Mouse (Mus musculus): ENCODE results near the gene Gm38655. TPM values are rescaled to one million over a fixed set of nuclear protein-coding genes. Genes with fewer than 3 reads are reported as not detected.
"Not testable (repeated sequence)": the region's sequence is repeated elsewhere in the genome, so short reads cannot be mapped to it uniquely, and the experiment has no call there.

Gene Gm38655
- not detected in 2 replicates for polyA plus RNA-seq (2012; ENCODE audit: insufficient read depth, insufficient read length, missing spikeins)

DNA sequence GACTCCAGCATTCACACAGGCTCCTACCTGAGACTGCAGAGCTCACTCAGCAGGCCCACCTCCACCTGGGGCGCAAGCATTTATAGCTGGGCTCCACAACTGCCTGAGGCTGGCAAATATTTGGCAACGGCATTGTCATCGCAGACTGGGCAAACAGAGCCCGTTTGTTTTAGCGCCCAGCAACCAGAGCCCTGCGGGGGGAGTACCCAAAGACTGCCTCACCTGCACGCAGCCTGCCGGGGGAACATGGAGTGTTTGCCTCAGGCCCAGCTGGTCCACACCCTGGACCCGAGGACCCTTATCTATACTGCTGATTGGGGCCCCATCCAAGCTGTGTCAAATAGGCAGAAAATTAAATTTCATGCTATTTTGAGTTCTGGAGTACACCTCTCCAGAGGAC, at the start of gene Gm38655:
Gene Gm38655 (minus strand): TSS at position 61 of the 400 bp plus-strand sequence.
- H3K4me1 ChIP-seq (ENCODE audit: control insufficient read depth, insufficient read depth, insufficient read length, low read length) = no peaks in the 10 kb centered on the region
- H3K4me3 ChIP-seq (ENCODE audit: insufficient read depth, low read depth, low read length) = no peak within 1 kb of the TSS
- no peak within 1 kb of the TSS for H3K27ac ChIP-seq (replicated peaks; ENCODE audit: low read depth, low read length)

DNA sequence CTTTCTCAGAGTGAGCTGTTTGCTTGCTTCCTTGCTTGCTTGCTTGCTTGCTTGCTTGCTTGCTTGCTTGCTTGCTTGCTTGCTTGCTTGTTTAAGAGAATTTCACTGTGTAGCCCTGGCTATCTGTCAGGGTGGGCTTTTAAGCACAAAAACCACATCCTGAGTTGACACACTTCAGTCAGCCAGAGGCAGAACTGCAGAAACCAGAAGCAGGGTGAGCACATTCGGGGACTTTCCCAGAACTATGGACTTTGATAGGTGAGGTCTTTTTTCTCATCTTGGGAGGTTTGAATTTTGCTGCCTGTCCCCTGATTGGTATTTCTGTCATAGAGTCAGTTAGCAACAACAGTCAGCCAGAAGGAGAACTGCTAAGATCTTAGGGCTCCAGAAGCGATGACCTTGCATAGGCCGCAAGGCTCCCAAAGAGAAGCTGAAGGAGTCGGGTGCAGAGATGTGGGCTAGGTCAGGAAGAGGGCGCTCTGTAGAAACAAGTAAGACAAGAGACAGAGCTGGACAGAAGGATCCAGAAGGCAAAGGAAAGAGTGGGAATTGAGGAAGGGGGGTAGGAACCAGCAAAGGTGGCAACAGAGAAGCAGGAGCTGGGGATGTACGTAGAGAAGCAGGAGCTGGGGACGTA, 49.4 kb upstream of the Gm38655 start:
- Histone ChIP-seq H3K4me1 (ENCODE audit: control insufficient read depth, insufficient read depth, insufficient read length, low read length) (0 out of 2 replicates have a peak, but pooled peaks cover 6% of the 10 kb centered on the region), H3K4me3 (ENCODE audit: insufficient read depth, low read depth, low read length) (no peak overlapping the region), H3K27ac (replicated peaks; ENCODE audit: low read depth, low read length) (no peak overlapping the region)

DNA sequence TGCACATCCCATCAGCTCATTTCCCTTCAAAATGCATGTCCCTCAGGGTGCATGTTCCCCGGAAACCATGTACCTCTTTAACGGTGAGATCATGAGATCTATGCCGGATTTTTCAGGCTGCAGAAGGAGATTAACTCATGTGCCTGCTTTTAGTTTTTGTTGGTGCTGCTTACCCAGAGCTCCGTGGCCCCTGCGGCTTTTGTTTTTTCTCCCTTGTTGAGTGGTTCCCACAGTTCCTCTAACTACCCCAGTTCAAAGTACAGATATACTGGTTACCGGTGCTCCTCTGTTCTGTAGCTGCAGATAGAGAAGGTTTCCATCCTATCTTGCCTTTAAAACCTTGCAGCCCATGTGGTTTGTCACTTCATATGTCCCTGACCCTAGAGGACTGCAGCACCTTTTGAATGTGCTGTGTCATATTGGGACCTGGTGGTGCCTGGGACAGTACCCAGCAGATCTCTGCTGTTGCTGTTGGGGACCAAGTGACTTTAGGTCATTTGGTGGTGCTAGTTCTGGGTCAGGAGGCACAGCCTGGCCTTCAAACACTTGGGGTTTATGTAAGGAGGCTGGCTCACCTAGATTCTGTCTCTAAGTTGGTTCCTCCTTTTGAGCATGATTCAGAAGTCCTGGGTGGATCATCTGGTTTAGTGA, 47.8 kb upstream of the Gm38655 start:
- Histone ChIP-seq H3K4me3 (ENCODE audit: insufficient read depth, low read depth, low read length) (no peak overlapping the region), H3K4me1 (ENCODE audit: control insufficient read depth, insufficient read depth, insufficient read length, low read length) (0 out of 2 replicates have a peak, but pooled peaks cover 6% of the 10 kb centered on the region), H3K27ac (replicated peaks; ENCODE audit: low read depth, low read length) (no peak overlapping the region)

DNA sequence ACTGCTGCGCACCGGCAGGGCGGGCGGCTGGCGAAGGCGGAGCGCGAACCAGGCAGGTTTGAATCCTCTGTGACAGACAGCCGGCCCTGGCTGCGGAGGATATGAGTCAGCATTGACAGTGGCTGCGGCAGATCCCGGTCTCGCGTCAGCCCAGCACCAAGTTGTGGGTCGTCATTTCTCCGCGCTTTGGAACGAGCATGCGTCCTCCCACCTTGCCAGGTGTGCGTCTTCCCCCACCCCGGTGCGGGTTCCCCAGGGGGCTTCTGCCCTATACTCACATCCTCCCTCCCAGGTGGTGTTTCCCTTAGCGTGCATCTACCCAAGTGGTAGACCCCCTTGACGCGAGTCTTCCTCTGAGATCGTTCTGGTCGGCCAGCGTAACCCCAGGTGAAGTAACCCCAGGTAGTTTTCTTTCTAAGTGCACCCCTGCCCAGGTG, 47.3 kb upstream of the Gm38655 start:
- not testable (repeated sequence) for H3K4me1 ChIP-seq (ENCODE audit: control insufficient read depth, insufficient read depth, insufficient read length, low read length); H3K27ac ChIP-seq (replicated peaks; ENCODE audit: low read depth, low read length); H3K4me3 ChIP-seq (ENCODE audit: insufficient read depth, low read depth, low read length)

DNA sequence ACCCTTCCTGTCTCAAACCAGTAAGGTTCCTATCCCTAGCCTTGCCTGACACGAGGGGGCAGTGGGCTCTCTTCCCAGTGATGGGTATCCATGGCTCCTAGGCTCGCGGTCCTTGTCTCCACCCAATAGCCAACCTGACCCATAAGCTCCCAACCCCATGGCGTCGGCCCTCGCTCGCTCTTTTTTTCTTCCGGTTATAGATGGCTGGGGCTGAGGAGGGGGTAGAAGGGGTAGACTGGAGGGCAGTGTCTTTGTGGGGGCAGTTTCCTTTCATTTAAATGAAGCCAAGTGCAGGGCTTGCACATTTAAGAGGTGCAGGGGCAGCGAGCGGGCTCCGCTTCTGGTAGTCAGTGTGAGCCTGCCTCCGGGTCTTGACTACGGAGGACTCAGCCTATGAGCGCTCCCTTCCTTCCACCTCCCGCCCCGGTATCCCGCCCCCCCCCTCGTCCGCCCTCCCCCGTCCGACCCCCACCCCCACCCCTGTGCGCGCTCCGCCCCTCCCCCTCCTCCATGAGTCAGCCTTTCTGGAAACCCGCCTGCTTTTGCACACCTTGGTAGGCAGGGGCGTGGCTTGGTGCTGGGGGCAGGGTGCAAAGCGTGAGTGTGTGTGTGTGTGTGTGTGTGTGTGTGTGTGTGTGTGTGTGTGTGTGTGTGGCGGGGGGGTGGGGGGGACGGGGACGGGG, 46.7 kb upstream of the Gm38655 start:
- peak overlapping the region; percentile 43 for H3K4me3 ChIP-seq (ENCODE audit: insufficient read depth, low read depth, low read length)
- H3K27ac ChIP-seq (replicated peaks; ENCODE audit: low read depth, low read length) = no peak overlapping the region
- H3K4me1 ChIP-seq (ENCODE audit: control insufficient read depth, insufficient read depth, insufficient read length, low read length) = 0 out of 2 replicates have a peak, but pooled peaks cover 6% of the 10 kb centered on the region

DNA sequence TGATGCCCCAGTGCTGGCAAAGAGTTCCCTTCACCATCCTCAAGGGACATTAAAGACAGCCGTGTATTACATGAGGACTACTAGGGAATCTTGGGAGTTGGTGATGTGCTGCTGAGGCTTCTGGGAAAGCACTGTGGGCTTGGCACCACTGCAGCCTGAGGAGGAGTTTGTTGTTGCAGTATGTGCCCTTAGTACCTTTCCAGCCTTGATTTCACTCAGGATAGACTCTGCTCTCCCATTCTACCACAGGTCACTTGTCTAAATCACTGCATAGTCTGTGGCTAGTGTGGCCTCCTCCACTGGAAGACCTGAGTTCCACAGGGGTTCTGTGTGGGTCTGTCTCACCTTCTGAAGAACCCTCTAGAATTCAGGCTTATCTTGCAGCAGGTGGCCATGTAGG, 45.5 kb upstream of the Gm38655 start:
- H3K27ac ChIP-seq (replicated peaks; ENCODE audit: low read depth, low read length) = no peak overlapping the region
- H3K4me1 ChIP-seq (ENCODE audit: control insufficient read depth, insufficient read depth, insufficient read length, low read length) = 0 out of 2 replicates have a peak, but pooled peaks cover 6% of the 10 kb centered on the region
- no peak overlapping the region for H3K4me3 ChIP-seq (ENCODE audit: insufficient read depth, low read depth, low read length)

DNA sequence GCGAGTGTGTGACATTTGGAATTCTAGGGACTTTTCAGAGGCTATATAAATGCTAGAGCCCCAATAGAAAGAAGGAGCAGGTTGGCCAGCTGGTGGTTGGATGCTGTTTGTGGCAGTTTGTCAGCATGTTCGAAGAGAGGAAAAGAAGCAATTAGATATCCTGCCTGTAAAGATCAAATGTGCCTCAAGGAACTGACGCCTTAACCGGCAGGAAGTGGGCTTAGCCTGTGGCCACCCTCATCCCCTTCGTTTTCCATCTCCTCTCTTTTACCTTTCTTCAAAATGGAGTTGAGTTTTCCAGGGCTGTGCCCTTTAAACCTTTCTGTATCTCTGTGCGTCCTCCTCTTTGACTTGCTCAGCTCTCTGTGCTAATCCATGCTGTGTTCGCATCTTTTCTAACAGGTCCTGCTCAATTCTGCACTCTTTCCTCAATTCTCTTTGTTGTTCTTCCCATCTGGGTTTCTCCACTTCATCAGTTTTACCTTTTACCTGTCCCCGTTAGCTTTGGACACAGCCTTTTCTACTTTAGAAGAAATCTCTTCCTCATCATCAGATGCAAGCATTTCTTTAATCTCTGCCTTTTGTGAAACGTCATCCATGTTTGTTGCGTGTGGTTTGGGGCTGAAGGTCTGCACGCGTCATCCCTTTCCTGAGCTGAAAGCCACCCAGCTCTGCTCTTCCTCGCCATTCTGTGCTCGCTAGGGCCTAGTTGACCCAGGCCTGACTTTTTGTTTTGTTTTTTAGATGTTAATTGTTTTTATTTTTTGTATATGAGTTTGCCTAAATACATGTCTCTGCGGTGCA, 44.4 kb upstream of the Gm38655 start:
- no peak overlapping the region for H3K27ac ChIP-seq (replicated peaks; ENCODE audit: low read depth, low read length)
- H3K4me1 ChIP-seq (ENCODE audit: control insufficient read depth, insufficient read depth, insufficient read length, low read length) = 0 out of 2 replicates have a peak, but pooled peaks cover 6% of the 10 kb centered on the region
- no peak overlapping the region for H3K4me3 ChIP-seq (ENCODE audit: insufficient read depth, low read depth, low read length)

DNA sequence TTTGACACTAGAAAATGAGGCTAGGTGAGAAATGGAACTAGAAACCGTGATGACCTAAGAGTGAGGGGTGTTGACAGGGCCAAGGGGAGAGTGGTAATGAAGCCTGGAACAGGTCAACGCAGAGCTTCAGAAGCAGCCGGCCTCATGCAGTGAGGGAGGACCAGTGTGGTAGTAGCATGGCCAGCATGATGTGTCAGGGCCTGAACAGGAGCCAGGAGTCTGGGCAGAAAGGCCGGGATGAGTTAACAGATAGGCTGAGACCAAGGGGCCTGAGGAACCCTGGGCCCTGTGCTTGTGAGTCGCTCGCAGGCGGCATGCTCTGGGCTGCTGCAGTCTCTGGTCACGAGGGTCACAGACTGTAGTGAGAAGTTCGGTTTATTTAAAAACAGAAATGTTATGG, 43.7 kb upstream of the Gm38655 start:
- Histone ChIP-seq H3K4me3 (ENCODE audit: insufficient read depth, low read depth, low read length) (no peak overlapping the region), H3K4me1 (ENCODE audit: control insufficient read depth, insufficient read depth, insufficient read length, low read length) (0 out of 2 replicates have a peak, but pooled peaks cover 6% of the 10 kb centered on the region), H3K27ac (replicated peaks; ENCODE audit: low read depth, low read length) (no peak overlapping the region)

DNA sequence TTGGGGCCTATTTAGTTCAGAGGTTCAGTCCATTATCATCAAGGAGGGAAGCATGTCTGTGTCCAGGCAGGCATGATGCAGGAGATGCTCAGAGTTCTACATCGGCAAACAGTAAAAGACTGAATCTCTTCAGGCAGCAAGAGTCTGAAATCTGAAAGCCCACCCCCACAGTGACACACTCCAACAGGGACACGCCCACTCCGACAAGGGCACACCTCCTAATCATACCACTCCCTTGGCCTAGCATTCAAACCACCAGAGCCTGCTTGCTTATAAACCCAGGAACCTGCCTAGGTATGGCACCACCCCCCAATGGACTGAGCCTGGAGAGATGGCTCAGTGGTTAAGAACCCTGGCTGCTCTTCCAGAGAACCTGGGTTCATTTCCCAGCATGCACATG, 40.2 kb upstream of the Gm38655 start:
- Histone ChIP-seq H3K4me1 (ENCODE audit: control insufficient read depth, insufficient read depth, insufficient read length, low read length) (no peaks in the 10 kb centered on the region), H3K27ac (replicated peaks; ENCODE audit: low read depth, low read length) (no peak overlapping the region), H3K4me3 (ENCODE audit: insufficient read depth, low read depth, low read length) (no peak overlapping the region)

DNA sequence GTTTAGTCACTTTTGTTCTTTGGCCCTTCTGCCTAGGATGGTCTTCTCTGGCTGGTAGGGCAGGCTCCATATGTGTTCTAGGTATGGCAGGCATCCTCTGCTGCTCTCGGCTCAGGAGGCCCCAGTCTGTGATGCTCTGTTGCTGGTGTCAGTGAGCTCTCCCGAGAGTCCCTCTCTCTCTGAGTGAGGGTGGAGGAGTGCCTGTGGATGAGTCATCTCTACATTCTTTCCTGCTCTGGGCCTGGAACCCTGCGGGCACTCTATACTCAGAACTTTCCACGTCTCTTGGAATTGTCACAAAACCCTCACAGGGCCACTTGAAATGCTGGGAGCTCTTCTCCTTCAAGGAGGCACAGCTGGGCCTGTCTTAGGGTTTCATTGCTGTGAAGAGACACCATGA, 36.4 kb upstream of the Gm38655 start:
- H3K4me1 ChIP-seq (ENCODE audit: control insufficient read depth, insufficient read depth, insufficient read length, low read length) = no peaks in the 10 kb centered on the region
- no peak overlapping the region for H3K4me3 ChIP-seq (ENCODE audit: insufficient read depth, low read depth, low read length)
- peak overlapping the region; percentile 67 for H3K27ac ChIP-seq (replicated peaks; ENCODE audit: low read depth, low read length)

DNA sequence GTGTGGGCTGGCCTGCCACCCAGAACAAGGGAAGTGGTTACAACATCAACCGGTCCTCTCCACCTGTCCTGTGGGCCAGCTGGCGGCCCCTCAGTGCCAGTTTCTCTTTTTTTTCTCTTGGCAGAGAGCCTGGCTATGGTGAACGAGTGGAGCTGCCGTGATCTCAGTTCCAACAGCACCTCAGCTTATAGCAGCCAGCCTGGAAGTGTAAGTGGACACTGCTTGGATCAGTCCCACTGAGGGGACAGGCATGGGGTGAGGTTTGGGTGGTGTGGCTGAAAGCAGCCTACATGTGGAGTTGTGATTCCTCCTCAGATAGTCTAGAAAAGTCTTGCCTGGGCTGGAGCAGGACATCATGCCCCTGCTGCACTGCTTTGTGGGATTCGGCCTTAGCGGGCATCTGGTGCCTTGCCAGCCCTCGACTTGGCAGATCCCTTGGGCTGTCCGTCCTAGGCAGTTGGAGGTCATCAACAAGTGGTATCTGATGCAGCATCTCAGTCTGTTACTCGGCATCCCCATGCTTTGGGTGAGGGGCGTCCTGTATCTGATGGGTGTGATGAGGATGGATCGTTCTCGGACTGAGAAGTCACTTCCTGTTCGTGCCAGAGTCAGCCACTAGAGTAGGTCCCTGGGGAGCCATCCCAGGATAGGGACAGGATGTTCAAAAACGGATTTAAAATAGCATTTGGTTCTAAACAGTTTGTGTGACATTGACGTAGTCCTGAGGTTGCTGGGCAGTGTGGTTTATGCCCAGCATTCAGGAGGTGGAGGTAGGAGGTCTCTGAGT, 35.6 kb upstream of the Gm38655 start:
- Histone ChIP-seq H3K4me1 (ENCODE audit: control insufficient read depth, insufficient read depth, insufficient read length, low read length) (no peaks in the 10 kb centered on the region), H3K4me3 (ENCODE audit: insufficient read depth, low read depth, low read length) (no peak overlapping the region), H3K27ac (replicated peaks; ENCODE audit: low read depth, low read length) (peak overlapping the region; percentile 67)

DNA sequence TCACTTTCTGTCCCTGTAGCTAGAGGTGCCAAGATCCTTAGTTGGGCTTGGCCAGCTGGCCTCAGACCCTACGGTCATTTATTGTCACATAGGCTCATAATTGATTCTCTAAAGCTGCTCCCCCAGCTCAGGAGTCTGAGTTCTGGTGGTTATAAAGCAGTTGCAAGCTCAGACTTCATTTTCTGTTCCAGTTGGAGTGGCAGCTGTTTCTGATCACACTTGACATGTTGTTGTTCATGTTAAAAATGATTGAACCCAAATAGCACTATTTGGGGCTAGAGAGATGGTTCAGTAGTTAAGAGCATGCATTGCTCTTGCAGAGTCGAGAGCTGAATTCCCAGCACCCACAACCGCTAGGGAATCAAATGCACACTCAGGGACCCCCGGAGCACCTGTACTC, 34.7 kb upstream of the Gm38655 start:
- H3K27ac ChIP-seq (replicated peaks; ENCODE audit: low read depth, low read length) = no peak overlapping the region
- H3K4me3 ChIP-seq (ENCODE audit: insufficient read depth, low read depth, low read length) = no peak overlapping the region
- H3K4me1 ChIP-seq (ENCODE audit: control insufficient read depth, insufficient read depth, insufficient read length, low read length) = no peaks in the 10 kb centered on the region

DNA sequence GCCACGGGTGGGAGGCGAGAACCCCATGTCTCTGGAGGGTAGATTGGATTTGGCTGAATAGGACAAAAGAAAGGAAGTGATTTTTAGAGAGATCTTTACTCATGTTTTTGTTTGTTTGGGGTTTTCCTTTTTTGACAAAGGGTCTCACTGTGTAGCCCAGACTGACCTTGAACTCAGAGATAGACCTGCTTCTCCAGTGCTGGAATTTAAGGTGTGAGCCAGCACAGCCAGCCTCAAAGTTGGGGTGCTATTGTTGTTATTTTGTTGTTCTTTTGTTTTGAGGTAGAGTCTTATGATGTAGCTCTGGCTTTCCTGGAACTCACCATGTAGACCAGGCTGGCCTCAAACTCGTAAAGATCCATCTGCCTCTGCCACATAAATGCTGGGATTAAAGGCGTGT, 27.1 kb upstream of the Gm38655 start:
- Histone ChIP-seq H3K4me3 (ENCODE audit: insufficient read depth, low read depth, low read length) (no peak overlapping the region), H3K4me1 (ENCODE audit: control insufficient read depth, insufficient read depth, insufficient read length, low read length) (no peaks in the 10 kb centered on the region), H3K27ac (replicated peaks; ENCODE audit: low read depth, low read length) (no peak overlapping the region)

DNA sequence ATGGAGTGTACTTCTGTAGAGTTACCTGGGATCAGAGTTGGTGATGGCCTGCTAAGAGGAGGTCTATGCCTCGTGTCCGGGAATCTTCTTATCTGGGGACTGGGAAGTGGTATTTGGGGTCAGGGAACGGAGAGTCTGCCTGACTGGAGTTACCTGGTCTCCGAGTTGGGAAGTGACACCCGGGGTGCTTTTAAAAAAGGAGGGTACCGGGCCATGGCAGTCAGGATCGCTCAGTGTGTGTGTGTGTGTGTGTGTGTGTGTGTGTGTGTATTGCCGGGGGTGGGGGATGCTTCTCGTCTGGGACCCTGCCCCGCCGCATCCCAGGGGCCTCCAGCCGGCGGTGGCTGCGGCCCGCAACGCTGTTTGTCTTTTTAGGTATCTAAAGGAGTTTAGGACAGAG, 13.8 kb upstream of the Gm38655 start:
- Histone ChIP-seq H3K27ac (replicated peaks; ENCODE audit: low read depth, low read length) (no peak overlapping the region), H3K4me3 (ENCODE audit: insufficient read depth, low read depth, low read length) (peak overlapping the region; percentile 95)

More for the DNA sequence above, 13.8 kb upstream of the Gm38655 start:
- peaks cover 6% of the 10 kb centered on the region; the same call in 1 of the 2 replicates for H3K4me1 ChIP-seq (ENCODE audit: control insufficient read depth, insufficient read depth, insufficient read length, low read length)
